Mouse (Mus musculus): ENCODE measurements around the gene P4hb. TPM values are rescaled to one million over a fixed set of nuclear protein-coding genes. Genes with fewer than 3 reads are reported as not detected.

P4hb gene
- polyA plus RNA-seq, 1 experiment from 2014 or later: 252 TPM

DNA sequence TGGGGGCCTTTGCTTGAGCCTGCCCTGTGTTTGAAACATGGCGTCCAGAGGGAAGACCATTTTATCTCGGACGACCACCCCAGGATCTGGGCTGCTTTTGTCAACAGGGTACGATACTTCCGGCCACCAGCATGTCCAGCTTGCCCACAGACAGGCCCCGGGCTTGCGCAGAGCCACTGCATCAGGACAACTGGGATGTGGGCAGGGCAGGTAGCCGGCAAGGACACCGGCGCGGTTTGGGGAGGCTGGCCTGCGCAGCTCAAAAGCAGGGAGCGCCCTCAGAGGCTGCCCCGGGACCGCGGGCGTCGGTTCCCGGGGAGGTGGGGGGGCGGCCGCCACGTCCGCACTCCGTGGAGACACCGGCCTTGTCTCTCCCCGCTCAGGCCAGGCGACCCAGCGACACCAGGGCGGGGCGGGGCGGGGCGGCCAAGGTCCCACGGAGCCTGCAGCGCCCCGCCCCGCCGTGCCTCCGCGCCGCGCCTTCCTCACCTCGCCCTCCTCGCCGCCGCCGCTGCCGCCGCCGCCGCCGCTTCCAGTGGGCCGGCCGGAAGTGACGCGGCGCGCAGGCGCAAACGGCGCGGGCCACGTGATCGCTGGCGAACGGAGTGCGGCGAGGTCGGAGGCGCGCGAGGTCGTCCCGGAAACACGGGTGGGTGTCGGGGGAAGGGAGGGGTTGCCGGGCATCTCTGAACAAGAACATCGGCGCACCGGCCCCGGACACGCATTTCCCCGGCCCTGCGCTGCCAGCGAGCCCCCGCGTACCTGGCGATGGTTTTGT lies 23.7 kb downstream of the P4hb start, which contains the start of gene Mcrip1:
Gene Mcrip1 (minus strand): TSS at position 560 of the 778 bp plus-strand sequence.
- peak within 1 kb of the TSS; percentile 71 for H3K4me3 ChIP-seq (ENCODE audit: low read length)
- ATAC-seq: peak; percentile 94
- no peaks in the 10 kb centered on the region for H3K27me3 ChIP-seq (replicated peaks; ENCODE audit: control insufficient read depth, insufficient read depth, low read length)
- peaks cover 2% of the 10 kb centered on the region; the same call in 1 of the 2 replicates for H3K36me3 ChIP-seq (ENCODE audit: control insufficient read depth, insufficient read depth, low read length)
- H3K4me2 ChIP-seq (ENCODE audit: low read length): peak within 1 kb of the TSS; percentile 68
- WGBS: under 1% methylated on average over 49 of the region's 87 CpGs
- H3K27ac ChIP-seq (ENCODE audit: low read depth, low read length): peak within 1 kb of the TSS; percentile 90
- peak within 1 kb of the TSS; percentile 87 for H3K9ac ChIP-seq (ENCODE audit: low read depth, low read length)
- peaks cover 20% of the 10 kb centered on the region for H3K4me1 ChIP-seq (ENCODE audit: control insufficient read depth, insufficient read depth, low read depth, low read length)
- no peaks in the 10 kb centered on the region for H3K9me3 ChIP-seq (ENCODE audit: control insufficient read depth, low read length)

DNA sequence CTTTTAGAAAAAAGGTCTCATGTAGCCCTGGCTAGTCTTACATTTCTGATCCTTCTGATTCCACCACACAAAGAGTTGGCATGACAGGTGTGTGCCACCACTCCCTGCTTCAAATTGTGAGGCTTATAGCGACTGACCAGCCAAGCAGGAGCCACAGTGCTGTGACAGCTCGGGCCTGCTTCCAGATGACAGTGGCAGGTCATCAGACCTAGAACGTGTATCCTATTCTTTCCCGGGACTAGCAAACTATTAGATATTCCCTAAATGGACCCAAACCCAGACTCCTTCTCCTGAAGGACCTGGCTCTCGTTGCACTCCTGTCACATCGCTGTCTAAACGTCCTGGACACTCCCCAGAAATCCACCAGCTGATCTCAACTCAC lies 24.3 kb downstream of the P4hb start:
- 30% methylated on average over 7 of the region's 7 CpGs for WGBS
- Histone ChIP-seq H3K4me2 (ENCODE audit: low read length) (peak overlapping the region; percentile 68), H3K4me1 (ENCODE audit: control insufficient read depth, insufficient read depth, low read depth, low read length) (peaks cover 20% of the 10 kb centered on the region), H3K9ac (ENCODE audit: low read depth, low read length) (peak overlapping the region; percentile 87), H3K27me3 (replicated peaks; ENCODE audit: control insufficient read depth, insufficient read depth, low read length) (no peaks in the 10 kb centered on the region), H3K27ac (ENCODE audit: low read depth, low read length) (peak overlapping the region; percentile 90), H3K9me3 (ENCODE audit: control insufficient read depth, low read length) (no peaks in the 10 kb centered on the region), H3K4me3 (ENCODE audit: low read length) (peak overlapping the region; percentile 71), H3K36me3 (ENCODE audit: control insufficient read depth, insufficient read depth, low read length) (peaks cover 7% of the 10 kb centered on the region; the same call in 1 of the 2 replicates)
- no peak for ATAC-seq

DNA sequence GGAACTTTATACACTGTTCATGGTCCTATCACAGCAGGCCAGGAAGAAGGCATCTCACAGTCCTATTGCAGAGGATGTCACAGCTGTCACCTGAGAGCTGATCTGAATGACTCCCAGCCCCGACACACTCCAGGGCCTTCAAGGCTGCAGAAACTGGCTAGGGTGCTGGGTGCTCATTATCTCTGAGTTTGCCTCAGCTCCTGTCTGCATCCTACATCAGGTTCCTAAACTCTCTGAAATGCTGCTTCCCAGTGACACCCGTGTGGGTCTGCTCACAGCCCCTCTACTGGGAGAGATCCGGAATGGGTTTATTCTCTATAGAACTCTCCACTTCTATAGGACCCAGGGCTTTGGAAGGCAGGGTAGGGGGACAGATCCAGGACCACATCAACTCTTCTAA lies 24.8 kb downstream of the P4hb start:
- Histone ChIP-seq H3K9me3 (ENCODE audit: control insufficient read depth, low read length) (no peaks in the 10 kb centered on the region), H3K4me2 (ENCODE audit: low read length) (peak overlapping the region; percentile 68), H3K27ac (ENCODE audit: low read depth, low read length) (no peak overlapping the region), H3K4me3 (ENCODE audit: low read length) (peak overlapping the region; percentile 71), H3K36me3 (ENCODE audit: control insufficient read depth, insufficient read depth, low read length) (peaks cover 10% of the 10 kb centered on the region), H3K4me1 (ENCODE audit: control insufficient read depth, insufficient read depth, low read depth, low read length) (peaks cover 20% of the 10 kb centered on the region), H3K9ac (ENCODE audit: low read depth, low read length) (peak overlapping the region; percentile 87), H3K27me3 (replicated peaks; ENCODE audit: control insufficient read depth, insufficient read depth, low read length) (no peaks in the 10 kb centered on the region)
- 74% methylated on average over 3 of the region's 3 CpGs for WGBS
- no peak for ATAC-seq

DNA sequence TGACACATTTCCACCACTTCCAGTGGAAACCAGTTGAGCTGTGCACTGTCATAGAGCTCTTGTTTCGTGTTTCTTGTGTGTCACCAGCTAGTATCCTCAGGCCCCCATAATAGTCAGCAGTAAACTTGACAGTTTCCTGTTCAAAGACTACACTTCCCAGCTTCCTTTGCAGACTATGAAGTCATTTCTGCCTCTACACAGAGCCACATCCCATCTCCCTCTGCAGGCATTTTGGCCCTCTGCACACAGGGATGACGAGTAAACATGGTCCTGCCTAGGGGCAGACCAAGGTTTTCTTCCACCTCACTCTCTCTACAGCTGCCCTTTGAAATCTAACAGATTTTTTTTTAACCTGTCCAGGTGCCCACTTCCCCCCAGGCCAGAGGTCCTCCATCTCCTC lies 25.6 kb downstream of the P4hb start:
- no peak for ATAC-seq
- no peaks in the 10 kb centered on the region for H3K9me3 ChIP-seq (ENCODE audit: control insufficient read depth, low read length)
- no peak overlapping the region for H3K27ac ChIP-seq (ENCODE audit: low read depth, low read length)
- no peak overlapping the region for H3K9ac ChIP-seq (ENCODE audit: low read depth, low read length)
- H3K36me3 ChIP-seq (ENCODE audit: control insufficient read depth, insufficient read depth, low read length): peaks cover 10% of the 10 kb centered on the region
- H3K4me1 ChIP-seq (ENCODE audit: control insufficient read depth, insufficient read depth, low read depth, low read length): peaks cover 20% of the 10 kb centered on the region
- no peaks in the 10 kb centered on the region for H3K27me3 ChIP-seq (replicated peaks; ENCODE audit: control insufficient read depth, insufficient read depth, low read length)
- no peak overlapping the region for H3K4me2 ChIP-seq (ENCODE audit: low read length)
- 60% methylated on average over 2 of the region's 2 CpGs for WGBS
- H3K4me3 ChIP-seq (ENCODE audit: low read length): no peak overlapping the region

DNA sequence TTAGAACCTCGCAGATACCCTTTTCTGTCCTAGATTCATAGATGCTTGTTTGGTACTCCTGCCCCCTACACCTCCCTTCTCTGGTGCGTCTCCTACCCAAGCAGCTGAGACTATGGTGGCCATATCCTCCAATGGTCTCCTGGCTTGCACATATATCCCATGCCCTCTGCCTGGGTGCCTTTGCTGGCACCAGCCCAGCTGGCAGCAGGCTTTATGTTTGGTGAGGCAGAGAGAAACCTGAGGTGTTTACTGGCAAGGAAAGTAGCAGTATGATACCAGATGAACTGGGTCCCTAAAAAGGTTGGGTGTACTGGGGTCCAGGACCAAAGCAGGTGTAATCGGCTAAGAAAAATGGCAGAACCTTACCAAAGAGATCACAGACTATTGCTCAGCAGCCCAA lies 27.1 kb downstream of the P4hb start:
- WGBS: 93% methylated on average over 3 of the region's 3 CpGs
- Histone ChIP-seq H3K4me2 (ENCODE audit: low read length) (no peak overlapping the region), H3K27me3 (replicated peaks; ENCODE audit: control insufficient read depth, insufficient read depth, low read length) (no peaks in the 10 kb centered on the region), H3K36me3 (ENCODE audit: control insufficient read depth, insufficient read depth, low read length) (peaks cover 11% of the 10 kb centered on the region), H3K4me1 (ENCODE audit: control insufficient read depth, insufficient read depth, low read depth, low read length) (peaks cover 20% of the 10 kb centered on the region), H3K27ac (ENCODE audit: low read depth, low read length) (no peak overlapping the region), H3K4me3 (ENCODE audit: low read length) (no peak overlapping the region), H3K9me3 (ENCODE audit: control insufficient read depth, low read length) (no peaks in the 10 kb centered on the region), H3K9ac (ENCODE audit: low read depth, low read length) (no peak overlapping the region)
- no peak for ATAC-seq

DNA sequence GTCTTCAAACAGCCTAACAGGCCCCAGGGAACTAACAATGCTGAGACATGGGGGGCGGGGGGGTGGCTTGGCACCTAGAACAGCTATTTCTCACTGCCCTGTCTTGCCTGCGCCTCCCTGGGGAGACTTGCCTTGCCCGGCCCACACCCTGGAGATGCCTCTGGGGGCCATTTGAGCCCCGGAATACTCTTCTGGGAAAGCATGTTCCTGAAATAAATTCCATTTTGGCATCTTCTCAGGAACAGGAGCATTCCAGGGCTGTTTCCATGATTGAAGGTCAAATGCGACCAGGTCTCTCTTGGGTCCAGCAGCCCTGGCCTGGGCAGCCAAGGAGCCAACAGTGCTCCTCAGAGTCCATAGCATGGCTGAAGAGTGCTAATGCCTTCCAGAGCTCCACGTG lies 30.7 kb downstream of the P4hb start:
- WGBS: 88% methylated on average over 6 of the region's 6 CpGs
- peaks cover 11% of the 10 kb centered on the region for H3K36me3 ChIP-seq (ENCODE audit: control insufficient read depth, insufficient read depth, low read length)
- ATAC-seq: no peak

DNA sequence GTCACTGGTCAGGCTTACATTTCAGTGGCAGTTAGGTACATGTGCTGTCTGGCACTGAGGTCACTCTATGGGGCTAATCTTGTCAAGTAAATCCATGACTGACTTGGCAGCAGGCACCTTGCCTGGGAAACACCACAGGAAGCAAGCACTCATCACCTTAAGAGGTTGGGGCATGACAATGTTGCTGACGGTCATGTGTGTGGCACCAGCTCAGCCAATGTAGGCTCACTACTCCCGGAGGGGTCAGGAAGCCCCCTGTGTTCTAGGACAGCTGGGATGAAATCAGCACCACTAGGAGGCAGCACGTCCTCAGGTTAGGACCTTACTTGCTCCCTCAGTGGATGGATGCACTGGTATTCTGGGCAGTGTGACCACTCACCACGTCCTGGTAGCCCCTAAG lies 31.1 kb downstream of the P4hb start:
- no peak overlapping the region for H3K4me2 ChIP-seq (ENCODE audit: low read length)
- no peak for ATAC-seq
- H3K4me1 ChIP-seq (ENCODE audit: control insufficient read depth, insufficient read depth, low read depth, low read length): peaks cover 21% of the 10 kb centered on the region
- no peak overlapping the region for H3K27ac ChIP-seq (ENCODE audit: low read depth, low read length)
- 26% methylated on average over 4 of the region's 4 CpGs for WGBS
- no peaks in the 10 kb centered on the region for H3K27me3 ChIP-seq (replicated peaks; ENCODE audit: control insufficient read depth, insufficient read depth, low read length)
- no peak overlapping the region for H3K4me3 ChIP-seq (ENCODE audit: low read length)
- H3K9ac ChIP-seq (ENCODE audit: low read depth, low read length): no peak overlapping the region
- H3K36me3 ChIP-seq (ENCODE audit: control insufficient read depth, insufficient read depth, low read length): peaks cover 11% of the 10 kb centered on the region
- no peaks in the 10 kb centered on the region for H3K9me3 ChIP-seq (ENCODE audit: control insufficient read depth, low read length)

More for the DNA sequence above, 30.7 kb downstream of the P4hb start:
- H3K9ac ChIP-seq (ENCODE audit: low read depth, low read length): no peak overlapping the region
- no peak overlapping the region for H3K4me2 ChIP-seq (ENCODE audit: low read length)
- no peak overlapping the region for H3K27ac ChIP-seq (ENCODE audit: low read depth, low read length)
- no peaks in the 10 kb centered on the region for H3K9me3 ChIP-seq (ENCODE audit: control insufficient read depth, low read length)
- H3K4me1 ChIP-seq (ENCODE audit: control insufficient read depth, insufficient read depth, low read depth, low read length): peaks cover 21% of the 10 kb centered on the region
- H3K27me3 ChIP-seq (replicated peaks; ENCODE audit: control insufficient read depth, insufficient read depth, low read length): no peaks in the 10 kb centered on the region
- H3K4me3 ChIP-seq (ENCODE audit: low read length): no peak overlapping the region

DNA sequence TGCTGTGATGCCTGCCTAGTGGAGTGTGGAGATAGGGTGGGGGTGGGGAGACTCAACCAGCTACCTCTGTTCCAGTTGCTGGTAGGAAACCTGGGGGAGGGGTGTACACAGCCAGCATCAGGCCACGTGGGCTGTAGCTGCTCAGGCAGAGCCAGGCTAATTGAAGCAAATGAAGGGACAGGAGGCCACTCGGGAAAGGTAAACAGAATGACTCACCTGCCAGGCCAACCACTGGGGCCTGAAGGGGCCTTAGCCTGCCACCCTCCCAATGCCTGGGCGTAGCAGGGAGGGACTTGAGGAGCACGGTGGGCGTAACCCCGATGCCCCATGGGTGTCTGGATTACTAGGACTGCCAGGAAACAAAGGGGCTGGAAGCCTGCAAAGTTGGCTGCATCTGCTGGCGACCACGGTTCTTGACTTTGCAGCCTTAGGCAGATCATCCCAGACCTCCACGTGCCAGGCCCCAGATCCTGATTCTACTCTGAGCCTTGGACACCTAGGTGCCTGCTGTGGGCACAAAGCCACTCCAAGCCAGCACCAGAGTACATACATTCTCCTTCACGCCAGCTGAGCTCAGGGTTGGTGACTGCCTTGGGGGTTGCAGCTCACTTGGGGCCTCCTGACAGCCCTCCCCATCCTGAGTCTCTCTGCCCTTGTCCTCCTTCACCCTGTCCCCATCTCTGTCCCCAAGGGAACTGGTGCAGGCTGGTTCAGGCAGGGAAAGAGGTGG lies 33.6 kb downstream of the P4hb start:
- Histone ChIP-seq H3K9ac (ENCODE audit: low read depth, low read length) (peak overlapping the region; percentile 50), H3K27me3 (replicated peaks; ENCODE audit: control insufficient read depth, insufficient read depth, low read length) (no peaks in the 10 kb centered on the region), H3K4me2 (ENCODE audit: low read length) (no peak overlapping the region), H3K36me3 (ENCODE audit: control insufficient read depth, insufficient read depth, low read length) (peaks cover 10% of the 10 kb centered on the region), H3K9me3 (ENCODE audit: control insufficient read depth, low read length) (no peaks in the 10 kb centered on the region), H3K27ac (ENCODE audit: low read depth, low read length) (peak overlapping the region; percentile 72), H3K4me3 (ENCODE audit: low read length) (no peak overlapping the region), H3K4me1 (ENCODE audit: control insufficient read depth, insufficient read depth, low read depth, low read length) (peaks cover 21% of the 10 kb centered on the region)
- peak; percentile 69 for ATAC-seq
- 20% methylated on average over 10 of the region's 10 CpGs for WGBS

DNA sequence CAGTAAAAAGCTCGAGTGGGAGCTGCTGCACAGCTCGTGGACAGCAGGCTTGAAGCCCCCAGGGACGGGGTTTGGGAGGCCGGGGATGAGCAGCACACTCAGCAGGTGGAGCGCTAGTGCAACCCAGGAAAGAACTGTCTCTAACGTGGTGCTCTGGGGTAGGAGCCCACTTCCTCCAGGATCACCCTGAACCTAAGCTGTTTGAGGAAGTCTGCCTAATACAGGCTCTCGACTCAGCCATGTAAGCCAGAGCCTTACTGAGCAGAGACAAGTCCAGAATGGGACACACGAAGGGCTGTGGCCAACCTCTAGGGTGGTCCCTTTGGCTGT lies 34.1 kb downstream of the P4hb start:
- Histone ChIP-seq H3K27ac (ENCODE audit: low read depth, low read length) (peak overlapping the region; percentile 72), H3K4me2 (ENCODE audit: low read length) (no peak overlapping the region), H3K4me3 (ENCODE audit: low read length) (no peak overlapping the region), H3K9ac (ENCODE audit: low read depth, low read length) (0 out of 2 replicates have a peak overlapping the region, but pooled peaks have one; percentile 50), H3K9me3 (ENCODE audit: control insufficient read depth, low read length) (no peaks in the 10 kb centered on the region), H3K4me1 (ENCODE audit: control insufficient read depth, insufficient read depth, low read depth, low read length) (peaks cover 21% of the 10 kb centered on the region), H3K27me3 (replicated peaks; ENCODE audit: control insufficient read depth, insufficient read depth, low read length) (no peaks in the 10 kb centered on the region), H3K36me3 (ENCODE audit: control insufficient read depth, insufficient read depth, low read length) (peaks cover 6% of the 10 kb centered on the region)
- 49% methylated on average over 8 of the region's 8 CpGs for WGBS
- no peak; the same call in 1 of the 2 replicates for ATAC-seq
